Mouse (Mus musculus) kidney, adult 2 months (tissue): ENCODE results near the gene Prx. TPM values are rescaled to one million over a fixed set of nuclear protein-coding genes. Genes with fewer than 3 reads are reported as not detected.

ENCODE experiments used
- DNase-seq: peaks from one replicate; pipeline ENCODE4 v3.0.0; 2021
- H3K27ac ChIP-seq: fragments of 200-500 bp; 2 replicates; pipeline ENCODE4 v1.5.1; 2012; ENCODE audit warnings: low read depth, low read length, control low read depth, inconsistent platforms; ENCODE audit not compliant: insufficient read depth
- H3K27me3 ChIP-seq: fragments of 200-500 bp; replicated peaks from 2 replicates; pipeline ENCODE4 v1.6.1; 2012; ENCODE audit warnings: mild to moderate bottlenecking, moderate library complexity, low read length, inconsistent platforms; ENCODE audit not compliant: control insufficient read depth, insufficient read depth
- H3K36me3 ChIP-seq: fragments of 200-500 bp; 2 replicates; pipeline ENCODE4 v1.6.1; 2012; ENCODE audit warnings: mild to moderate bottlenecking, moderate library complexity, low read length, inconsistent platforms; ENCODE audit not compliant: control insufficient read depth, insufficient read depth
- H3K4me1 ChIP-seq: fragments of 200-500 bp; 2 replicates; pipeline ENCODE4 v1.6.1; 2011; ENCODE audit warnings: low read length; ENCODE audit not compliant: control insufficient read depth, insufficient read depth
- H3K4me3 ChIP-seq: fragments of 200-500 bp; 2 replicates; pipeline ENCODE4 v1.5.1; 2011; ENCODE audit warnings: mild to moderate bottlenecking, low read depth, low read length, control low read depth; ENCODE audit not compliant: insufficient read depth
- CTCF ChIP-seq: fragments of 200-500 bp; conservative IDR thresholded peaks from 2 replicates; pipeline ENCODE4 v1.5.1; 2011; ENCODE audit warnings: low read depth, mild to moderate bottlenecking, control low read depth, low read length, moderate library complexity, mixed read lengths; ENCODE audit not compliant: insufficient read depth, insufficient read length
- POLR2A ChIP-seq: fragments of 200-500 bp; IDR thresholded peaks from one replicate; pipeline ENCODE4 v1.6.1; 2011; ENCODE audit warnings: low read depth, low read length, control low read depth
- WGBS: fragments of 180-500 bp; shearing (Covaris S2); methylation state at CpG from one replicate; pipeline ENCODE4 v1.1.7; 2018; 5-methylcytosine and 5-hydroxymethylcytosine counted together
- polyA plus RNA-seq: library from polyadenylated mRNA; depleted of rRNA; stranded (reverse); fragments of >200 nt; gene quantifications from 2 replicates; pipeline ENCODE4 v1.2.3, GENCODE M21; 2012

Prx gene
- polyA plus RNA-seq, 1 experiment, result 1.2 TPM

- TF ChIP-seq POLR2A (no peak), CTCF (no peak)
Measured at GRCm38 (mm10) chr7:27522967-27523366, 23.8 kb downstream of the Prx start, which contains the start of gene Hipk4. Gene Hipk4 (plus strand): TSS chr7:27523267.

DNA sequence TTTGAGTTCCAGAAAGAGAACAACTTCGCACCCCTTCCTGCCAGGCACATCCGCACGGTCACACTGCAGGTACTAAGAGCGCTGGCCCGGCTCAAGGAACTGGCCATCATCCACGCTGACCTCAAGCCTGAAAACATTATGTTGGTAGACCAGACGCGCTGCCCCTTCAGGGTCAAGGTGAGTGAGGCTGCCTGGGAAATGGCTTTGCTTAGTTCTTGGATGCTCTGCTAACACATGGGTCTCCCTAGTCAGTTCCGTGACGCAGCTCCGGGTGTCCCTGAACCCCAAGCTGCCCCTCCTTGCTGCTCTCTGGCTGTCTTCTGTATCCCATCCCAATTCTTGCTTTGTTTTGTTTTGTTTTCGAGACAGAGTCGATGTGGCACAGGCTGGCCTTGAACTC is 24.7 kb downstream of the Prx start:
- TF ChIP-seq POLR2A (no peak), CTCF (no peak)
- no peaks in the 10 kb centered on the region for H3K27me3 ChIP-seq
- H3K36me3 ChIP-seq, result no peaks in the 10 kb centered on the region
- no peak for DNase-seq
- 95% methylated on average over 13 of the region's 13 CpGs for WGBS
- no peak overlapping the region for H3K4me3 ChIP-seq
- H3K27ac ChIP-seq, result no peak overlapping the region
- no peaks in the 10 kb centered on the region for H3K4me1 ChIP-seq

More at GRCm38 (mm10) chr7:27522967-27523366, 23.8 kb downstream of the Prx start, which contains the start of gene Hipk4:
- WGBS, result 65% methylated on average over 5 of the region's 5 CpGs
- Histone ChIP-seq H3K4me3 (no peak within 1 kb of the TSS), H3K27me3 (no peaks in the 10 kb centered on the region), H3K36me3 (no peaks in the 10 kb centered on the region), H3K27ac (no peak within 1 kb of the TSS), H3K4me1 (no peaks in the 10 kb centered on the region)
- no peak for DNase-seq

GRCm38 (mm10) chr7:27526039-27526827 is 27.1 kb downstream of the Prx start:
- H3K27ac ChIP-seq, result no peak overlapping the region
- H3K36me3 ChIP-seq, result no peaks in the 10 kb centered on the region
- DNase-seq, result peak; percentile 79
- no peaks in the 10 kb centered on the region for H3K27me3 ChIP-seq
- H3K4me3 ChIP-seq, result no peak overlapping the region
- TF ChIP-seq POLR2A (no peak), CTCF (peak; percentile 91)
- WGBS, result 19% methylated on average over 10 of the region's 10 CpGs
- H3K4me1 ChIP-seq, result no peaks in the 10 kb centered on the region

- Histone ChIP-seq H3K4me3 (no peak overlapping the region), H3K27me3 (no peaks in the 10 kb centered on the region), H3K4me1 (no peaks in the 10 kb centered on the region), H3K36me3 (no peaks in the 10 kb centered on the region), H3K27ac (no peak overlapping the region)
- no peak for DNase-seq
- WGBS, result 79% methylated on average over 21 of the region's 21 CpGs
- TF ChIP-seq CTCF, result no peak
- TF ChIP-seq POLR2A, result no peak
Measured at GRCm38 (mm10) chr7:27529070-27529469, 29.9 kb downstream of the Prx start.

- 89% methylated on average over 3 of the region's 3 CpGs for WGBS
- Histone ChIP-seq H3K36me3 (no peaks in the 10 kb centered on the region), H3K4me3 (no peak overlapping the region), H3K27ac (no peak overlapping the region), H3K4me1 (no peaks in the 10 kb centered on the region), H3K27me3 (no peaks in the 10 kb centered on the region)
- peak; percentile 32; the same call in 1 of the 2 replicates for TF ChIP-seq CTCF
- TF ChIP-seq POLR2A, result no peak
- DNase-seq, result no peak
Measured at GRCm38 (mm10) chr7:27530937-27531336, 31.8 kb downstream of the Prx start.

- H3K4me1 ChIP-seq, result no peaks in the 10 kb centered on the region
- 85% methylated on average over 10 of the region's 10 CpGs for WGBS
- TF ChIP-seq POLR2A, result no peak
- TF ChIP-seq CTCF, result no peak
- no peak overlapping the region for H3K4me3 ChIP-seq
- H3K36me3 ChIP-seq, result no peaks in the 10 kb centered on the region
- DNase-seq, result no peak
- H3K27ac ChIP-seq, result no peak overlapping the region
- no peaks in the 10 kb centered on the region for H3K27me3 ChIP-seq
Measured at GRCm38 (mm10) chr7:27531707-27532106, 32.6 kb downstream of the Prx start.

- H3K4me1 ChIP-seq, result no peaks in the 10 kb centered on the region
- H3K36me3 ChIP-seq, result no peaks in the 10 kb centered on the region
- no peaks in the 10 kb centered on the region for H3K27me3 ChIP-seq
- 86% methylated on average over 9 of the region's 9 CpGs for WGBS
- H3K27ac ChIP-seq, result no peak overlapping the region
- DNase-seq, result no peak
- H3K4me3 ChIP-seq, result no peak overlapping the region
- TF ChIP-seq CTCF (no peak), POLR2A (no peak)
Measured at GRCm38 (mm10) chr7:27532480-27533050, 33.4 kb downstream of the Prx start.
